Mouse (Mus musculus) midbrain, embryonic 13.5 days (tissue): Measurements from ENCODE around the gene Tecpr1. TPM values are rescaled to one million over a fixed set of nuclear protein-coding genes. Genes with fewer than 3 reads are reported as not detected.

ENCODE experiments used
- ATAC-seq: fragments of 200-750 bp; cut with Nextera tagmentation; 2 replicates; pipeline ENCODE4 v1.8.0; 2017; ENCODE audit warnings: mild to moderate bottlenecking, moderate TSS enrichment, moderate library complexity
- H3K27ac ChIP-seq: fragments of 300-500 bp; sonication (generic); 2 replicates; pipeline ENCODE4 v1.5.1; 2015; ENCODE audit warnings: inconsistent platforms, mild to moderate bottlenecking, moderate library complexity
- H3K27me3 ChIP-seq: fragments of 300-500 bp; sonication (generic); 2 replicates; pipeline ENCODE4 v1.6.1; 2015; ENCODE audit warnings: mild to moderate bottlenecking, inconsistent platforms
- H3K36me3 ChIP-seq: fragments of 300-500 bp; sonication (generic); 2 replicates; pipeline ENCODE4 v1.6.1; 2015; ENCODE audit warnings: mild to moderate bottlenecking, inconsistent platforms
- H3K4me1 ChIP-seq: fragments of 300-500 bp; sonication (generic); replicated peaks from 2 replicates; pipeline ENCODE4 v1.6.1; 2015; ENCODE audit warnings: inconsistent platforms
- H3K4me2 ChIP-seq: fragments of 300-500 bp; sonication (generic); replicated peaks from 2 replicates; pipeline ENCODE4 v1.6.1; 2015; ENCODE audit warnings: moderate library complexity, mild to moderate bottlenecking, inconsistent platforms
- H3K4me3 ChIP-seq: fragments of 300-500 bp; sonication (generic); replicated peaks from 2 replicates; pipeline ENCODE4 v1.5.1; 2015; ENCODE audit warnings: mild to moderate bottlenecking, inconsistent platforms
- H3K9ac ChIP-seq: fragments of 300-500 bp; sonication (generic); replicated peaks from 2 replicates; pipeline ENCODE4 v1.6.1; 2015; ENCODE audit warnings: mild to moderate bottlenecking, inconsistent platforms
- H3K9me3 ChIP-seq: fragments of 300-500 bp; sonication (generic); 2 replicates; pipeline ENCODE4 v1.6.1; 2016; ENCODE audit warnings: mild to moderate bottlenecking, inconsistent platforms
- WGBS: fragments of 180-500 bp; shearing (Covaris S2); methylation state at CpG from one replicate; pipeline ENCODE4 v1.1.7; 2015; 5-methylcytosine and 5-hydroxymethylcytosine counted together
- polyA plus RNA-seq: library from polyadenylated mRNA; unstranded; fragments of >200 nt; fragmentation: Nextera tagmentation; extraction: Ambion mirVana; gene quantifications from 2 replicates; pipeline ENCODE4 v1.2.1, GENCODE M21; 2015

Tecpr1 gene
- polyA plus RNA-seq, 1 experiment from 2014 or later, result 44.8 TPM

- H3K4me1 ChIP-seq, result peaks cover 6% of the 10 kb centered on the region
- no peaks in the 10 kb centered on the region for H3K27me3 ChIP-seq
- 92% methylated on average over 3 of the region's 3 CpGs for WGBS
- peaks cover 5% of the 10 kb centered on the region; the same call in 1 of the 2 replicates for H3K9me3 ChIP-seq
- no peak overlapping the region for H3K9ac ChIP-seq
- H3K27ac ChIP-seq, result no peak overlapping the region
- H3K36me3 ChIP-seq, result no peaks in the 10 kb centered on the region
- no peak overlapping the region for H3K4me3 ChIP-seq
- H3K4me2 ChIP-seq, result no peak overlapping the region
- no peak for ATAC-seq
Observed at GRCm38 (mm10) chr5:144249871-144250270, 26.5 kb upstream of the Tecpr1 start.

GRCm38 (mm10) chr5:144247906-144248585, 24.6 kb upstream of the Tecpr1 start:
- Histone ChIP-seq H3K27ac (no peak overlapping the region), H3K27me3 (no peaks in the 10 kb centered on the region), H3K36me3 (no peaks in the 10 kb centered on the region), H3K9ac (no peak overlapping the region), H3K9me3 (peaks cover 5% of the 10 kb centered on the region; the same call in 1 of the 2 replicates), H3K4me1 (no peaks in the 10 kb centered on the region), H3K4me2 (no peak overlapping the region), H3K4me3 (no peak overlapping the region)
- no peak for ATAC-seq
- WGBS, result 89% methylated on average over 10 of the region's 10 CpGs

GRCm38 (mm10) chr5:144247307-144247706, 23.9 kb upstream of the Tecpr1 start:
- Histone ChIP-seq H3K27ac (no peak overlapping the region), H3K36me3 (no peaks in the 10 kb centered on the region), H3K9ac (no peak overlapping the region), H3K27me3 (no peaks in the 10 kb centered on the region), H3K4me2 (no peak overlapping the region), H3K4me3 (no peak overlapping the region), H3K4me1 (no peaks in the 10 kb centered on the region), H3K9me3 (peaks cover 5% of the 10 kb centered on the region; the same call in 1 of the 2 replicates)
- no peak for ATAC-seq
- WGBS, result 80% methylated on average over 10 of the region's 10 CpGs

GRCm38 (mm10) chr5:144246669-144247068, 23.3 kb upstream of the Tecpr1 start:
- 92% methylated on average over 7 of the region's 7 CpGs for WGBS
- no peaks in the 10 kb centered on the region for H3K4me1 ChIP-seq
- no peak for ATAC-seq

GRCm38 (mm10) chr5:144245592-144245991, 22.2 kb upstream of the Tecpr1 start:
- H3K27ac ChIP-seq, result no peak overlapping the region
- H3K4me1 ChIP-seq, result no peaks in the 10 kb centered on the region
- no peak overlapping the region for H3K4me2 ChIP-seq
- no peaks in the 10 kb centered on the region for H3K36me3 ChIP-seq
- 69% methylated on average over 2 of the region's 2 CpGs for WGBS
- H3K9me3 ChIP-seq, result peaks cover 5% of the 10 kb centered on the region; the same call in 1 of the 2 replicates
- ATAC-seq, result no peak
- no peak overlapping the region for H3K9ac ChIP-seq
- H3K4me3 ChIP-seq, result no peak overlapping the region
- no peaks in the 10 kb centered on the region for H3K27me3 ChIP-seq

More at GRCm38 (mm10) chr5:144246669-144247068, 23.3 kb upstream of the Tecpr1 start:
- no peak overlapping the region for H3K27ac ChIP-seq
- H3K4me3 ChIP-seq, result no peak overlapping the region
- H3K9me3 ChIP-seq, result peaks cover 5% of the 10 kb centered on the region; the same call in 1 of the 2 replicates
- no peaks in the 10 kb centered on the region for H3K27me3 ChIP-seq
- no peak overlapping the region for H3K9ac ChIP-seq
- H3K36me3 ChIP-seq, result no peaks in the 10 kb centered on the region
- no peak overlapping the region for H3K4me2 ChIP-seq

GRCm38 (mm10) chr5:144243901-144244487, 20.6 kb upstream of the Tecpr1 start, which contains the start of gene Bri3:
TSS of gene Bri3 (plus strand) at chr5:144244437.
- Histone ChIP-seq H3K27ac (no peak within 1 kb of the TSS), H3K4me2 (no peak within 1 kb of the TSS), H3K36me3 (no peaks in the 10 kb centered on the region), H3K9me3 (no peaks in the 10 kb centered on the region), H3K4me3 (no peak within 1 kb of the TSS), H3K9ac (no peak within 1 kb of the TSS), H3K4me1 (no peaks in the 10 kb centered on the region), H3K27me3 (no peaks in the 10 kb centered on the region)
- no peak for ATAC-seq
- 91% methylated on average over 7 of the region's 7 CpGs for WGBS

GRCm38 (mm10) chr5:144238969-144239368, 15.6 kb upstream of the Tecpr1 start:
- Histone ChIP-seq H3K4me3 (no peak overlapping the region), H3K27me3 (no peaks in the 10 kb centered on the region), H3K9me3 (no peaks in the 10 kb centered on the region), H3K27ac (no peak overlapping the region), H3K4me1 (no peaks in the 10 kb centered on the region), H3K36me3 (no peaks in the 10 kb centered on the region), H3K4me2 (no peak overlapping the region), H3K9ac (no peak overlapping the region)
- WGBS, result 83% methylated on average over 1 of the region's 1 CpGs
- ATAC-seq, result no peak

GRCm38 (mm10) chr5:144234714-144235113, 11.3 kb upstream of the Tecpr1 start:
- WGBS, result 85% methylated on average over 7 of the region's 7 CpGs
- Histone ChIP-seq H3K27ac (no peak overlapping the region), H3K4me2 (no peak overlapping the region), H3K9me3 (no peaks in the 10 kb centered on the region), H3K9ac (no peak overlapping the region), H3K27me3 (no peaks in the 10 kb centered on the region), H3K36me3 (no peaks in the 10 kb centered on the region), H3K4me1 (no peaks in the 10 kb centered on the region), H3K4me3 (no peak overlapping the region)
- no peak for ATAC-seq

GRCm38 (mm10) chr5:144234222-144234621, 10.8 kb upstream of the Tecpr1 start:
- no peak for ATAC-seq
- H3K4me2 ChIP-seq, result no peak overlapping the region
- no peaks in the 10 kb centered on the region for H3K36me3 ChIP-seq
- H3K9ac ChIP-seq, result no peak overlapping the region
- no peaks in the 10 kb centered on the region for H3K4me1 ChIP-seq
- H3K27me3 ChIP-seq, result no peaks in the 10 kb centered on the region
- no peaks in the 10 kb centered on the region for H3K9me3 ChIP-seq
- no peak overlapping the region for H3K4me3 ChIP-seq
- H3K27ac ChIP-seq, result no peak overlapping the region
- WGBS, result 78% methylated on average over 6 of the region's 6 CpGs

- WGBS, result 88% methylated on average over 5 of the region's 5 CpGs
- H3K9ac ChIP-seq, result no peak overlapping the region
- H3K36me3 ChIP-seq, result no peaks in the 10 kb centered on the region
- no peaks in the 10 kb centered on the region for H3K27me3 ChIP-seq
- no peak overlapping the region for H3K27ac ChIP-seq
- ATAC-seq, result no peak
- no peaks in the 10 kb centered on the region for H3K4me1 ChIP-seq
- no peak overlapping the region for H3K4me2 ChIP-seq
- H3K4me3 ChIP-seq, result no peak overlapping the region
- H3K9me3 ChIP-seq, result no peaks in the 10 kb centered on the region
Observed at GRCm38 (mm10) chr5:144232531-144232930, 9.1 kb upstream of the Tecpr1 start.

- no peak overlapping the region for H3K9ac ChIP-seq
- H3K36me3 ChIP-seq, result no peaks in the 10 kb centered on the region
- H3K9me3 ChIP-seq, result no peaks in the 10 kb centered on the region
- no peak overlapping the region for H3K4me2 ChIP-seq
- H3K4me1 ChIP-seq, result no peaks in the 10 kb centered on the region
- H3K27ac ChIP-seq, result no peak overlapping the region
- H3K4me3 ChIP-seq, result no peak overlapping the region
- WGBS, result 71% methylated on average over 1 of the region's 1 CpGs
- no peak for ATAC-seq
- H3K27me3 ChIP-seq, result no peaks in the 10 kb centered on the region
Observed at GRCm38 (mm10) chr5:144231410-144231809, 8.0 kb upstream of the Tecpr1 start.

GRCm38 (mm10) chr5:144230216-144230615, 6.8 kb upstream of the Tecpr1 start:
- ATAC-seq, result no peak
- H3K4me1 ChIP-seq, result no peaks in the 10 kb centered on the region
- H3K9ac ChIP-seq, result no peak overlapping the region
- 90% methylated on average over 7 of the region's 7 CpGs for WGBS
- no peak overlapping the region for H3K4me2 ChIP-seq
- H3K4me3 ChIP-seq, result no peak overlapping the region
- no peaks in the 10 kb centered on the region for H3K9me3 ChIP-seq
- H3K36me3 ChIP-seq, result no peaks in the 10 kb centered on the region
- H3K27me3 ChIP-seq, result no peaks in the 10 kb centered on the region
- no peak overlapping the region for H3K27ac ChIP-seq
